Mouse (Mus musculus) MEL (cell line): ENCODE measurements around the gene Riox2. TPM values are rescaled to one million over a fixed set of nuclear protein-coding genes. Genes with fewer than 3 reads are reported as not detected.

ENCODE experiments used
- DNase-seq: peaks from one replicate; pipeline ENCODE4 v3.0.0; 2011; ENCODE audit warnings: low read depth, low spot score
- H3K27ac ChIP-seq: 2 replicates; pipeline ENCODE4 v1.5.1; 2012; ENCODE audit warnings: low read depth, mild to moderate bottlenecking, control low read depth, low read length, moderate library complexity; ENCODE audit not compliant: control insufficient read depth
- H3K27me3 ChIP-seq, 2 experiments: fragments of 150-350 bp in 1 of 2; sonication (generic) in 1 of 2; 2 replicates each; pipeline ENCODE4 v1.6.1; 2012; ENCODE audit warnings: low read length in 2 of 2, mild to moderate bottlenecking in 2 of 2, improper control_type of control experiment in 1 of 2, moderate library complexity in 1 of 2; ENCODE audit not compliant: insufficient read depth in 2 of 2, control insufficient read depth in 1 of 2
- H3K36me3 ChIP-seq, 2 experiments: 2 replicates each; pipeline ENCODE4 v1.6.1; 2012 to 2014; ENCODE audit warnings: low read length in 2 of 2, improper control_type of control experiment in 1 of 2, inconsistent platforms in 1 of 2, mild to moderate bottlenecking in 1 of 2; ENCODE audit not compliant: insufficient read depth in 2 of 2, control insufficient read depth in 1 of 2
- H3K4me1 ChIP-seq, 2 experiments: fragments of 150-350 bp in 1 of 2; sonication (generic) in 1 of 2; 2 replicates each; pipeline ENCODE4 v1.6.1; 2012; ENCODE audit warnings: low read length in 2 of 2, improper control_type of control experiment in 1 of 2, mild to moderate bottlenecking in 1 of 2; ENCODE audit not compliant: insufficient read depth in 2 of 2, control insufficient read depth in 1 of 2
- H3K4me3 ChIP-seq, 2 experiments: fragments of 150-350 bp in 1 of 2; sonication (generic) in 1 of 2; 2 replicates each; pipeline ENCODE4 v1.5.1; 2012; ENCODE audit warnings: low read depth in 2 of 2, low read length in 2 of 2, mild to moderate bottlenecking in 2 of 2, moderate library complexity in 2 of 2, control low read depth in 1 of 2, improper control_type of control experiment in 1 of 2; ENCODE audit not compliant: control insufficient read depth in 1 of 2, insufficient read depth in 1 of 2
- H3K79me2 ChIP-seq: 2 replicates; pipeline ENCODE4 v1.6.1; 2012; ENCODE audit warnings: mild to moderate bottlenecking, low read length, moderate library complexity; ENCODE audit not compliant: control insufficient read depth, poor library complexity, insufficient read depth
- H3K9ac ChIP-seq: 2 replicates; pipeline ENCODE4 v1.6.1; 2012; ENCODE audit warnings: low read depth, mild to moderate bottlenecking, control low read depth, low read length, moderate library complexity; ENCODE audit not compliant: control insufficient read depth, poor library complexity, severe bottlenecking
- H3K9me3 ChIP-seq: fragments of 150-350 bp; sonication (generic); replicated peaks from 2 replicates; pipeline ENCODE4 v1.6.1; 2012; ENCODE audit warnings: mild to moderate bottlenecking, low read length, improper control_type of control experiment, moderate library complexity; ENCODE audit not compliant: insufficient read depth
- BHLHE40 ChIP-seq: IDR thresholded peaks from 2 replicates; pipeline ENCODE4 v1.6.1; 2012; ENCODE audit warnings: low read depth, mild to moderate bottlenecking, inconsistent platforms, low read length, improper control_type of control experiment, borderline replicate concordance
- CHD1 ChIP-seq: IDR thresholded peaks from 2 replicates; pipeline ENCODE4 v1.6.1; 2012; ENCODE audit warnings: low read depth, mild to moderate bottlenecking, inconsistent platforms, low read length, improper control_type of control experiment
- CTCF ChIP-seq, 3 experiments: IDR thresholded peaks in 2 of 3; conservative IDR thresholded peaks in 1 of 3; 2 replicates each; pipeline ENCODE4 v1.5.1; 2011 to 2012; ENCODE audit warnings: low read length in 3 of 3, low read depth in 2 of 3, mild to moderate bottlenecking in 2 of 3, improper control_type of control experiment in 1 of 3, inconsistent platforms in 1 of 3, mixed read lengths in 1 of 3, moderate library complexity in 1 of 3; ENCODE audit not compliant: control insufficient read depth in 1 of 3, insufficient read depth in 1 of 3, poor library complexity in 1 of 3, severe bottlenecking in 1 of 3
- E2F4 ChIP-seq: IDR thresholded peaks from 2 replicates; pipeline ENCODE4 v1.6.1; 2011; ENCODE audit warnings: low read depth, low read length, improper control_type of control experiment, borderline replicate concordance
- GATA1 ChIP-seq: IDR thresholded peaks from 2 replicates; pipeline ENCODE4 v1.6.1; 2011; ENCODE audit warnings: low read depth, low read length, improper control_type of control experiment
- HCFC1 ChIP-seq: IDR thresholded peaks from 2 replicates; pipeline ENCODE4 v1.6.1; 2012; ENCODE audit warnings: low read depth, mild to moderate bottlenecking, inconsistent platforms, low read length, improper control_type of control experiment, moderate library complexity
- JUND ChIP-seq: IDR thresholded peaks from 2 replicates; pipeline ENCODE4 v1.6.1; 2011; ENCODE audit warnings: low read depth, mild to moderate bottlenecking, improper control_type of control experiment, low read length
- KAT2A ChIP-seq: conservative IDR thresholded peaks from 2 replicates; pipeline ENCODE4 v1.6.1; 2012; ENCODE audit warnings: low read depth, low read length, improper control_type of control experiment, inconsistent platforms
- MAFK ChIP-seq: IDR thresholded peaks from 2 replicates; pipeline ENCODE4 v1.6.1; 2011; ENCODE audit warnings: low read depth, mild to moderate bottlenecking, low read length, improper control_type of control experiment, borderline replicate concordance
- MAX ChIP-seq: IDR thresholded peaks from 2 replicates; pipeline ENCODE4 v1.6.1; 2011; ENCODE audit warnings: low read length, improper control_type of control experiment
- MAZ ChIP-seq: IDR thresholded peaks from 2 replicates; pipeline ENCODE4 v1.6.1; 2012; ENCODE audit warnings: low read depth, mild to moderate bottlenecking, inconsistent platforms, low read length, improper control_type of control experiment
- MXI1 ChIP-seq: IDR thresholded peaks from 2 replicates; pipeline ENCODE4 v1.6.1; 2011; ENCODE audit warnings: mild to moderate bottlenecking, low read depth, low read length, improper control_type of control experiment
- MYC ChIP-seq: IDR thresholded peaks from 2 replicates; pipeline ENCODE4 v1.6.1; 2011; ENCODE audit warnings: low read depth, mild to moderate bottlenecking, low read length, improper control_type of control experiment, moderate library complexity
- NRF1 ChIP-seq: IDR thresholded peaks from 2 replicates; pipeline ENCODE4 v1.6.1; 2014; ENCODE audit warnings: low read depth, mild to moderate bottlenecking, inconsistent platforms, low read length, improper control_type of control experiment, moderate library complexity; ENCODE audit not compliant: poor library complexity, insufficient read depth, severe bottlenecking
- POLR2A ChIP-seq, 2 experiments: IDR thresholded peaks; 2 replicates each; pipeline ENCODE4 v1.6.1; 2011 to 2012; ENCODE audit warnings: low read length in 2 of 2, mild to moderate bottlenecking in 2 of 2, control low read depth in 1 of 2, improper control_type of control experiment in 1 of 2, low read depth in 1 of 2, moderate library complexity in 1 of 2; ENCODE audit not compliant: control insufficient read depth in 1 of 2, insufficient read depth in 1 of 2, poor library complexity in 1 of 2
- POLR2AphosphoS2 ChIP-seq: IDR thresholded peaks from 2 replicates; pipeline ENCODE4 v1.6.1; 2011; ENCODE audit warnings: low read length, improper control_type of control experiment
- POLR2AphosphoS5 ChIP-seq: IDR thresholded peaks from 2 replicates; pipeline ENCODE4 v1.6.1; 2012; ENCODE audit warnings: low read depth, borderline replicate concordance, mild to moderate bottlenecking, inconsistent platforms, low read length, moderate library complexity, mixed read lengths
- TBP ChIP-seq: IDR thresholded peaks from 2 replicates; pipeline ENCODE4 v1.8.0; 2011; ENCODE audit warnings: low read depth, low read length, improper control_type of control experiment
- TCF12 ChIP-seq: IDR thresholded peaks from 2 replicates; pipeline ENCODE4 v1.6.1; 2014; ENCODE audit warnings: low read depth, mild to moderate bottlenecking, inconsistent platforms, low read length, improper control_type of control experiment, moderate library complexity
- UBTF ChIP-seq: IDR thresholded peaks from 2 replicates; pipeline ENCODE4 v1.6.1; 2012; ENCODE audit warnings: low read depth, mild to moderate bottlenecking, inconsistent platforms, low read length, improper control_type of control experiment, moderate library complexity, borderline replicate concordance; ENCODE audit not compliant: insufficient read depth
- ZKSCAN1 ChIP-seq: IDR thresholded peaks from 2 replicates; pipeline ENCODE4 v1.6.1; 2012; ENCODE audit warnings: low read depth, mild to moderate bottlenecking, inconsistent platforms, low read length, improper control_type of control experiment, moderate library complexity
- polyA plus RNA-seq, 2 experiments: library from polyadenylated mRNA; stranded (reverse) in 1 of 2; unstranded in 1 of 2; fragments of >175 nt in 1 of 2; fragments of >200 nt in 1 of 2; gene quantifications; 2 replicates each; pipeline versions ENCODE4 v1.2.1 to v1.2.4; 2012; ENCODE audit warnings: low replicate concordance in 2 of 2, low read depth in 1 of 2; ENCODE audit not compliant: insufficient read length in 2 of 2, insufficient read depth in 1 of 2, missing spikeins in 1 of 2
- total RNA-seq: library from RNA; depleted of rRNA; stranded (reverse); fragments of 300-350 nt; gene quantifications from 2 replicates; pipeline ENCODE4 v1.2.3, GENCODE M21; 2012

The Riox2 gene
- total and polyA plus RNA-seq, 3 experiments, result 23.4 to 25.8 TPM; not detected in 1

DNA sequence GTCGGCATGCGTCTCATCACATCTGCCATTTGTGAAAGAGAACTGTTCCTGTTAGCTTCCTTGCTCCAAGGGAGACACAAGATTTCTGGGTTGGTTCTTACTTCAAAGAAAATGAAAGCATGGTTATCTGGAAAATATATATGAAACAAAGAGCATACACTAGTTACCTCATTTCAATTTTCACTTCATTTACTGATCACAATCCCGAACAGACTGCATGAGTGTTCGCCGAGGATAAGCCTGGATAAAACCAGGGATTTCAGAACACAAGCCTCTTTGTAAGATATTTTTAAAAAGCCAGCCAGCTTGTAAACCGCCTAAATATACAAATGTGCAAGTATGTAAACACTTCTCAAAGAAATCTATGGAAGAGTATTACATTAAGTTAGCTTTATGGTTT is 7.6 kb upstream of the Riox2 start:
- H3K4me3 ChIP-seq, result no peak overlapping the region
- no peak overlapping the region for H3K27ac ChIP-seq
- no peaks in the 10 kb centered on the region for H3K79me2 ChIP-seq
- H3K9me3 ChIP-seq, result no peaks in the 10 kb centered on the region
- H3K27me3 ChIP-seq, result no peaks in the 10 kb centered on the region; a peak in 1 of 4 replicates
- H3K4me1 ChIP-seq, result no peaks in the 10 kb centered on the region
- DNase-seq, result no peak
- no peak overlapping the region for H3K9ac ChIP-seq
- no peaks in the 10 kb centered on the region for H3K36me3 ChIP-seq
- TF ChIP-seq TCF12 (no peak), JUND (no peak), MAZ (no peak), POLR2AphosphoS5 (no peak), MYC (no peak), GATA1 (no peak), KAT2A (no peak), TBP (no peak), CTCF (IDR thresholded peaks at IDR 0.05 in 2 of 3, conservative IDR thresholded peaks at IDR 0.05 in 1 of 3; ENCODE audit: control insufficient read depth in 1 of 3, insufficient read depth in 1 of 3, low read depth in 2 of 3, low read length in 3 of 3, poor library complexity in 1 of 3, severe bottlenecking in 1 of 3) (no peak), POLR2AphosphoS2 (no peak), POLR2A (IDR thresholded peaks at IDR 0.05; ENCODE audit: control insufficient read depth in 1 of 2, insufficient read depth in 1 of 2, low read depth in 1 of 2, low read length in 2 of 2, poor library complexity in 1 of 2) (no peak), E2F4 (no peak), HCFC1 (no peak), UBTF (no peak), MAFK (no peak), BHLHE40 (no peak)

DNA sequence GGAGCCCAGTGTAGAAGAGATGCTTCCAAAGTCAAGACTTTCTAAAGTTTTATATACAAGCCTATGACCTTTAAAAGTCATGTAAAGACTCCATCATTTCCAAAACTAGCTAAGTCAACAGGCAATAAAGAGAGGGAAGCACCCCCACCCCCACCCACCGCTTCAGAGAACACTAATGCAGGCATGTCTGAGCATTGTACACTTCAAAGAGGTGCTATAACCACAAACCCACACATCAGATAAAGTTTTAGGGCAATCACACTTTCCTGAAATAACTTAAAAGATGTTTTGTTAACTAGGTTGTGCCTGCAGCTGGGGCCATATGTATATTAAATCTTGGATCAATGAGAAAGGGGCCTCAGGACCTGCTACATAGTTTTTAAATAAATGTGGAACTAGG is 1.7 kb upstream of the Riox2 start:
- H3K36me3 ChIP-seq, result peaks cover 0 to 13% of the 10 kb centered on the region in 2 experiments; a peak in 2 of 4 replicates
- H3K9ac ChIP-seq, result no peak overlapping the region
- H3K27ac ChIP-seq, result no peak overlapping the region
- no peak for DNase-seq
- H3K4me1 ChIP-seq, result no peaks in the 10 kb centered on the region; a peak in 2 of 4 replicates
- peaks cover 18% of the 10 kb centered on the region for H3K79me2 ChIP-seq
- no peaks in the 10 kb centered on the region for H3K9me3 ChIP-seq
- H3K4me3 ChIP-seq, result no peak overlapping the region
- no peak for TF ChIP-seq NRF1
- no peak for TF ChIP-seq POLR2A (IDR thresholded peaks at IDR 0.05; ENCODE audit: control insufficient read depth in 1 of 2, insufficient read depth in 1 of 2, low read depth in 1 of 2, low read length in 2 of 2, poor library complexity in 1 of 2)
- no peak for TF ChIP-seq CHD1
- no peak for TF ChIP-seq ZKSCAN1
- no peak for TF ChIP-seq UBTF
- no peak for TF ChIP-seq MAX
- TF ChIP-seq TBP, result no peak
- no peak for TF ChIP-seq MXI1
- H3K27me3 ChIP-seq, result no peaks in the 10 kb centered on the region
